Mouse (Mus musculus) liver, embryonic 14.5 days (tissue): Measurements from ENCODE around the gene Col26a1. TPM values are rescaled to one million over a fixed set of nuclear protein-coding genes. Genes with fewer than 3 reads are reported as not detected.

Source experiments
- ATAC-seq: fragments of 200-750 bp; cut with Nextera tagmentation; 2 replicates; pipeline ENCODE4 v1.8.0; 2017; ENCODE audit warnings: moderate number of reproducible peaks, mild to moderate bottlenecking, moderate library complexity; ENCODE audit not compliant: insufficient read depth
- DNase-seq, 3 experiments: peaks; one replicate each; pipeline ENCODE4 v3.0.0-alpha.2; 2012 to 2013; ENCODE audit warnings: low read depth in 3 of 3, low spot score in 3 of 3
- H3K27ac ChIP-seq: fragments of 300-500 bp; sonication (generic); 2 replicates; pipeline ENCODE4 v1.5.1; 2014; ENCODE audit warnings: moderate library complexity, mild to moderate bottlenecking, control low read depth, inconsistent platforms
- H3K27me3 ChIP-seq: fragments of 300-500 bp; sonication (generic); 2 replicates; pipeline ENCODE4 v1.6.1; 2014; ENCODE audit warnings: mild to moderate bottlenecking, low read length, moderate library complexity; ENCODE audit not compliant: control insufficient read depth, insufficient read depth
- H3K36me3 ChIP-seq: fragments of 300-500 bp; sonication (generic); replicated peaks from 2 replicates; pipeline ENCODE4 v1.6.1; 2014; ENCODE audit warnings: low read depth; ENCODE audit not compliant: control insufficient read depth, insufficient read depth
- H3K4me1 ChIP-seq, 2 experiments: fragments of 200-500 bp in 1 of 2; fragments of 300-500 bp in 1 of 2; sonication (generic) in 1 of 2; replicated peaks; 2 replicates each; pipeline ENCODE4 v1.6.1; 2012 to 2014; ENCODE audit warnings: antibody characterized with exemption in 1 of 2, inconsistent platforms in 1 of 2, low read length in 1 of 2; ENCODE audit not compliant: control insufficient read depth in 2 of 2, insufficient read depth in 2 of 2
- H3K4me2 ChIP-seq: fragments of 300-500 bp; sonication (generic); 2 replicates; pipeline ENCODE4 v1.6.1; 2014; ENCODE audit warnings: low read depth, mild to moderate bottlenecking, control low read depth, moderate library complexity
- H3K4me3 ChIP-seq, 2 experiments: fragments of 200-500 bp in 1 of 2; fragments of 300-500 bp in 1 of 2; sonication (generic) in 1 of 2; 2 replicates each; pipeline ENCODE4 v1.5.1; 2012 to 2014; ENCODE audit warnings: low read depth in 2 of 2, low read length in 2 of 2, mild to moderate bottlenecking in 2 of 2, control low read depth in 1 of 2, inconsistent platforms in 1 of 2, moderate library complexity in 1 of 2; ENCODE audit not compliant: insufficient read depth in 1 of 2
- H3K9ac ChIP-seq: fragments of 300-500 bp; sonication (generic); replicated peaks from 2 replicates; pipeline ENCODE4 v1.6.1; 2014; ENCODE audit warnings: mild to moderate bottlenecking, control low read depth, moderate library complexity
- H3K9me3 ChIP-seq: fragments of 300-500 bp; sonication (generic); 2 replicates; pipeline ENCODE4 v1.6.1; 2016; ENCODE audit warnings: low read length, mixed read lengths; ENCODE audit not compliant: control insufficient read depth
- CTCF ChIP-seq: IDR thresholded peaks from 2 replicates; pipeline ENCODE4 v1.5.1; 2016; ENCODE audit warnings: antibody characterized with exemption, low read depth, control low read depth
- EP300 ChIP-seq: IDR thresholded peaks from 2 replicates; pipeline ENCODE4 v1.6.1; 2016; ENCODE audit warnings: antibody characterized with exemption, low read depth
- WGBS: fragments of 180-500 bp; shearing (Covaris S2); extraction: QIAGEN DNeasy Blood & Tissue Kit; methylation state at CpG from one replicate; pipeline ENCODE4 v1.1.7; 2014; ENCODE audit not compliant: insufficient replicate concordance; 5-methylcytosine and 5-hydroxymethylcytosine counted together
- polyA plus RNA-seq, 2 experiments: library from polyadenylated mRNA; depleted of rRNA in 1 of 2; stranded (reverse) in 1 of 2; unstranded in 1 of 2; fragments of >200 nt; fragmentation: Nextera tagmentation in 1 of 2; extraction: Ambion mirVana in 1 of 2; gene quantifications; 2 replicates each; pipeline versions ENCODE4 v1.2.1 to v1.2.3; 2012 to 2014

Gene Col26a1
- polyA plus RNA-seq, 2 experiments, result 0.06 to 0.18 TPM

DNA sequence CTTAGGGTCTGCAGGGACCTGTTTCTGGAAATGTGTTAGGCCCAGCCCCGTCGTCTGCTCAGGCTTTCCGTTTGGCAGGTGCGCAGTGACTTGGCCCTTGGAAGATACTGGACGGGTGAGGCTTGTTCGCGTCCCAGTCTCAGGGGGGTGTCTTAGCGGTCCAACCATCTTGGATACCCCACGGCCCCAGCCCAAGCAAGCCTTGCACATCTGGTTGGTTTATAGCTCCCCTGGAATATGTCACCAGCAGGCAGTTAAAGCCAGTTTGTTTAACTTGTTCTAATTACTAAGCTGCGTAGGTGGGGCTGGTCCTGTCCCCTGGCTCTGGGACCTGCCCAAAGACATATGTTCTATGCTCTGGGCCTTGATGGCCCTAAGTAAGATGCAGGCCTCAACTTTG is 111.9 kb downstream of the Col26a1 start:
- no peak for DNase-seq
- no peak overlapping the region for H3K9ac ChIP-seq
- WGBS, result 71% methylated on average over 10 of the region's 10 CpGs
- H3K4me1 ChIP-seq, result no peaks in the 10 kb centered on the region
- no peaks in the 10 kb centered on the region for H3K36me3 ChIP-seq
- H3K4me2 ChIP-seq, result no peak overlapping the region
- H3K27me3 ChIP-seq, result no peaks in the 10 kb centered on the region
- TF ChIP-seq CTCF (no peak), EP300 (no peak)
- ATAC-seq, result no peak
- no peak overlapping the region for H3K4me3 ChIP-seq
- H3K9me3 ChIP-seq, result no peaks in the 10 kb centered on the region
- H3K27ac ChIP-seq, result no peak overlapping the region

DNA sequence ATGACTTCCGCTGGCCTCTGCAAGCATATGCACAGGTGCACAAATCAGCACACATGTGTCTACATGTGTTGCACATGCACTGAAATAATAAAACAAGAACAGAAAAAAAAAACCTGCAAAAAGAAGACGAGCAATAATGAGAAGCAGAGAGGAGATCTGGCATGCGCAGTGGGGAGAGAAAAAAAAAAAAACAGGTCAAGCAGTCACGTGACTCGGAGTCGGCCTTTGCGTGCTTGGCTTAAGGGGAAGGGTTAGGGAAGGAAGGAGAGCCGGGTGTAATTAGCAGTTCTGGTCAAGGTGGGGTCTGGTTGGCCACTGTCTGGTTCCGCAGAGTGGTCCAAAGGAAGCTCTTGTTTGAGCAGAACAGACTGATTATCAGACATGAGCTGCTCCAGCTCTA is 115.7 kb downstream of the Col26a1 start:
- no peak overlapping the region for H3K9ac ChIP-seq
- H3K27me3 ChIP-seq, result no peaks in the 10 kb centered on the region
- H3K4me2 ChIP-seq, result no peak overlapping the region
- H3K9me3 ChIP-seq, result no peaks in the 10 kb centered on the region
- no peak overlapping the region for H3K27ac ChIP-seq
- WGBS, result 58% methylated on average over 9 of the region's 9 CpGs
- ATAC-seq (no peak), DNase-seq (no peak)
- TF ChIP-seq EP300 (no peak), CTCF (no peak)
- H3K4me1 ChIP-seq, result no peaks in the 10 kb centered on the region
- no peak overlapping the region for H3K4me3 ChIP-seq
- no peaks in the 10 kb centered on the region for H3K36me3 ChIP-seq

GRCm38 (mm10) chr5:136764157-136764669 is 118.8 kb downstream of the Col26a1 start:
- ATAC-seq (no peak), DNase-seq (no peak)
- Histone ChIP-seq H3K27ac (no peak overlapping the region), H3K9me3 (no peaks in the 10 kb centered on the region), H3K36me3 (no peaks in the 10 kb centered on the region), H3K9ac (no peak overlapping the region), H3K4me1 (no peaks in the 10 kb centered on the region), H3K27me3 (no peaks in the 10 kb centered on the region), H3K4me2 (no peak overlapping the region), H3K4me3 (no peak overlapping the region)
- TF ChIP-seq CTCF (peak; percentile 22; the same call in 1 of the 2 replicates), EP300 (no peak)
- 41% methylated on average over 8 of the region's 8 CpGs for WGBS

GRCm38 (mm10) chr5:136760345-136760744 is 122.7 kb downstream of the Col26a1 start:
- no peak for ATAC-seq
- no peak overlapping the region for H3K9ac ChIP-seq
- WGBS, result 25% methylated on average over 6 of the region's 6 CpGs
- no peak overlapping the region for H3K27ac ChIP-seq
- no peaks in the 10 kb centered on the region for H3K9me3 ChIP-seq
- TF ChIP-seq EP300, result no peak
- no peak for TF ChIP-seq CTCF
- no peak overlapping the region for H3K4me3 ChIP-seq
- no peaks in the 10 kb centered on the region for H3K36me3 ChIP-seq
- no peak overlapping the region for H3K4me2 ChIP-seq
- no peaks in the 10 kb centered on the region for H3K27me3 ChIP-seq
- no peaks in the 10 kb centered on the region for H3K4me1 ChIP-seq
- DNase-seq, result no peak

- H3K4me2 ChIP-seq, result no peak overlapping the region
Measured at GRCm38 (mm10) chr5:136759781-136760180, 123.2 kb downstream of the Col26a1 start.

More at GRCm38 (mm10) chr5:136759781-136760180, 123.2 kb downstream of the Col26a1 start:
- Histone ChIP-seq H3K9me3 (no peaks in the 10 kb centered on the region), H3K4me3 (no peak overlapping the region), H3K27me3 (no peaks in the 10 kb centered on the region), H3K4me1 (no peaks in the 10 kb centered on the region), H3K36me3 (no peaks in the 10 kb centered on the region), H3K9ac (no peak overlapping the region), H3K27ac (no peak overlapping the region)
- no peak for DNase-seq
- whole genome bisulfite sequencing, result 31% methylated on average over 6 of the region's 6 CpGs
- ATAC-seq, result no peak
- TF ChIP-seq EP300, result no peak
- peak; percentile 72 for TF ChIP-seq CTCF
